Mouse (Mus musculus): ENCODE data around the gene A730009L09Rik. TPM values are rescaled to one million over a fixed set of nuclear protein-coding genes. Genes with fewer than 3 reads are reported as not detected.

The A730009L09Rik gene
- polyA plus RNA-seq, 1 experiment: not detected

DNA sequence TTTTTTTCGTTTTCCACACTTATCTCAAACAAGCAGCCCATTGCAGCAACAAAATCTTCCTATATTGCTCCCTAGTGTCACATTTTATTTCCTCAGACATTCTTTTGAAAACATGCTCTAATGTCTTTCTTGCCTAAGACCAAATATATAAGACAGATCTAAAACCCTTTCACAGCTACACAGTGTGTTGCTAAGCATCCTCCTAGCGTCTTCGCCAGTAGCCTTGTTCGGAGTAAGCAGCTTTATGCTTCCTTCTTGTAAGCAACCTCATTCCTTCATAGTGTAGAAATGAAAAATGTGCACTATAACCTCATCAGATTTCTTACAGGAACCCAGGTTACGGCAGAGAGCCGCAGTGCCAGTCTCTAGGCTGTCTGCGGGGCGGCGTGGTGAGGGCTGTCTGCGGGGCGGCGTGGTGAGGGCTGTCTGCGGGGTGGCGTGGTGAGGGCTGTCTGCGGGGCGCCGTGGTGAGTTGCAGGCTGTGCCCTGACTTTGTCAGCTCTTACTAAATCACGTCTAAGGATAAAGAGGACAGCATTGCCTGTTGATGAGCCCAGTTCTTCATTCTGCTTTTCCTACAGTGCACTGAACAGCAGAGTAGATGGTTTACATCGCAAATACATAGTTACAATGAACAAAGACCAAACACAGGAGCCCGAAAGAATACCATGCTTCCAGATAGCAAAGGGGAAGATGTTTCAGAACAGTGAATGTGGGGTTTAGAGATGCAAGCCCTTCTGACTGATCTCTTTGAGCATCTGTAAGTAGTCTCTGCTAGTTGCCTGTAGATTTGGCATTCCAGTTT lies 43.4 kb downstream of the A730009L09Rik start:
- Histone ChIP-seq H3K36me3 (ENCODE audit: control insufficient read depth, insufficient read depth, low read length) (no peaks in the 10 kb centered on the region), H3K4me3 (ENCODE audit: low read depth, low read length) (no peak overlapping the region), H3K27me3 (ENCODE audit: control insufficient read depth, insufficient read depth, low read length) (no peaks in the 10 kb centered on the region), H3K4me1 (ENCODE audit: control insufficient read depth, insufficient read depth, insufficient read length, low read length) (no peaks in the 10 kb centered on the region), H3K27ac (ENCODE audit: insufficient read depth, low read depth, low read length) (no peak overlapping the region)
- TF ChIP-seq CTCF (IDR thresholded peaks at IDR 0.05; ENCODE audit: extremely low read depth, insufficient read length, insufficient replicate concordance, low read depth, low read length) (no peak), POLR2A (IDR thresholded peaks at IDR 0.05; ENCODE audit: low read depth, low read length) (no peak)
- 66% methylated on average over 20 of the region's 20 CpGs for WGBS

DNA sequence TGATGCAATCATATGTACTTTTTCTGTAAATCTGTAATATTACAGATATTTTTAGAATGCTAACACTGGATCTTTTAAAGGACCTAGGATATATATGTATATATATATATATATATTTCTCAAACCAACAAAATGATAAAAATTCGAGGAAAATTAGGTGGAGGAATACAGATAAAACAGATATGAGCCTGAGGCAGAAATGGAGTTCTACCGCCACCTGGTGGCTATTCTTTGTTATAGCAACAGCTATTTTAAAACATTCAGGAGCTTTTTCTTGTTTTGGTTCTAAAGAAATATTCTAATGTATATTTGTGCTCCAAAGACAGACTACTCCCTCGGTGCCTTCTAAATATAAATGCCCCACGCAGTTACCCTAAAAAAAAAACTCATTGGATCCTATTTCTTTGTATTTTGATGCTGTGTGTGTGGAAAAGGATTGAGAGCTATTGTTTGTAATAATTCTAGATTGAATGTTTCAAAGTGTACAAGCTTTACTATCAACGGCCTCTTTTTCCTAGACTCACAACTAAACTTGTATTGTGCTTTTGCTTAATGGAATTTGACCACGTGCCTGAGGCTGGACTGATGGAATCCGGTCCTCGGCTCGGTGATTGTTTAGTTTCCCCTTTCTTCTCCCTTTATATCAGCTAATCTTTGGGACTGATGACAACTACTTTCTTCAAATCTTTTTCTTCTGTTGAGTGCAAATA lies 44.8 kb downstream of the A730009L09Rik start:
- no peak for TF ChIP-seq POLR2A (IDR thresholded peaks at IDR 0.05; ENCODE audit: low read depth, low read length)
- no peak for TF ChIP-seq CTCF (IDR thresholded peaks at IDR 0.05; ENCODE audit: extremely low read depth, insufficient read length, insufficient replicate concordance, low read depth, low read length)
- no peak overlapping the region for H3K4me3 ChIP-seq (ENCODE audit: low read depth, low read length)

DNA sequence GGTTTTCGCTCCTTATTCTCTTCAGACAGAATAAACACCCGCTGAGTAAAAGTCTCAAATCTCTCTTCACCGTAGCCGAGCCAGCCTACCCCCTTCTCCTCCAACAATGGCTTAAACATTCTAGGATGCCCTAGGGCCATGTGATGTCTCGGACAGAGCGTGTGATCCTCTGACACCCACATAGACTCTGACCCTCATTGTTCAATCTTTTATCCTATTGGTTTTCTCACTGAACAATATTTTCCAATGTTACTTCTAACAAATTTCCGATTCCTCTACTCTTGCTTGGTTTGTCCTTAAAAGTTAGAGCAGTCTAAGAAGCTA lies 45.3 kb downstream of the A730009L09Rik start:
- no peak for TF ChIP-seq CTCF (IDR thresholded peaks at IDR 0.05; ENCODE audit: extremely low read depth, insufficient read length, insufficient replicate concordance, low read depth, low read length)
- TF ChIP-seq POLR2A (IDR thresholded peaks at IDR 0.05; ENCODE audit: low read depth, low read length): no peak
- Histone ChIP-seq H3K4me3 (ENCODE audit: low read depth, low read length) (no peak overlapping the region), H3K36me3 (ENCODE audit: control insufficient read depth, insufficient read depth, low read length) (no peaks in the 10 kb centered on the region), H3K27me3 (ENCODE audit: control insufficient read depth, insufficient read depth, low read length) (no peaks in the 10 kb centered on the region), H3K4me1 (ENCODE audit: control insufficient read depth, insufficient read depth, insufficient read length, low read length) (no peaks in the 10 kb centered on the region), H3K27ac (ENCODE audit: insufficient read depth, low read depth, low read length) (no peak overlapping the region)
- 72% methylated on average over 7 of the region's 7 CpGs for WGBS

More for the DNA sequence above, 44.8 kb downstream of the A730009L09Rik start:
- Histone ChIP-seq H3K27me3 (ENCODE audit: control insufficient read depth, insufficient read depth, low read length) (no peaks in the 10 kb centered on the region), H3K36me3 (ENCODE audit: control insufficient read depth, insufficient read depth, low read length) (no peaks in the 10 kb centered on the region), H3K4me1 (ENCODE audit: control insufficient read depth, insufficient read depth, insufficient read length, low read length) (no peaks in the 10 kb centered on the region), H3K27ac (ENCODE audit: insufficient read depth, low read depth, low read length) (no peak overlapping the region)
- 27% methylated on average over 9 of the region's 9 CpGs for WGBS

Other genes starting within 250 kb of the A730009L09Rik start
- gene Mrpl39, start 220.6 kb downstream of the A730009L09Rik start, polyA plus RNA-seq (2012; rRNA removed): 1.1 and 3.4 TPM in 2 replicates